Mouse (Mus musculus) NIH3T3 (cell line): Measurements from ENCODE around the gene Ctsh.
"Not testable (repeated sequence)": the region's sequence is repeated elsewhere in the genome, so short reads cannot be mapped to it uniquely, and the experiment has no call there.

Experiments
- DNase-seq: peaks from one replicate; pipeline ENCODE4 v3.0.0-alpha.2; 2012; ENCODE audit warnings: low read depth

The Ctsh gene

GRCm38 (mm10) chr9:90059828-90060573, 6.0 kb downstream of the Ctsh start:
- DNase-seq = no peak

- DNase-seq = no peak
These were observed 6.6 kb downstream of the Ctsh start for GRCm38 (mm10) chr9:90060574-90060875.

GRCm38 (mm10) chr9:90060932-90061331, 7.0 kb downstream of the Ctsh start:
- DNase-seq = not testable (repeated sequence)

DNA sequence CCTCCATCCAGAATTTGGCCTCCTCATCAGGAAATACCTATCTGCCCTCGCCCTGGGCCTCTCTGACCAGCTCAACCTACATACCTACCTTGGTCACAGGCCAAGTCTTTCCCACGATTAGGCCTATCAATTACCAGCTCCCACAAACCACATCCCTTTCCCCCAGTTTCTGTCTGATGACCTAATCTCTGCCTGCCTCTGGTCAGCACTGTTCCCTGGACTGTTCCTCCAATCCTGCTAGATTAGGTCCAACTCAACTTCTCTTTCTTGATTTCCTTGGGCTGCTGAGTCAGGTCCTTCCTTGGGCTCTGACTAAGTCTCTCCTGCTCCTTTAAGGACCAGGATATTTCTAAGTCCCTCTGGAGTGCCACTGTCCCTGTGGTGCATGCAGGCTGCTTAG, 13.4 kb downstream of the Ctsh start:
- DNase-seq = no peak

DNA sequence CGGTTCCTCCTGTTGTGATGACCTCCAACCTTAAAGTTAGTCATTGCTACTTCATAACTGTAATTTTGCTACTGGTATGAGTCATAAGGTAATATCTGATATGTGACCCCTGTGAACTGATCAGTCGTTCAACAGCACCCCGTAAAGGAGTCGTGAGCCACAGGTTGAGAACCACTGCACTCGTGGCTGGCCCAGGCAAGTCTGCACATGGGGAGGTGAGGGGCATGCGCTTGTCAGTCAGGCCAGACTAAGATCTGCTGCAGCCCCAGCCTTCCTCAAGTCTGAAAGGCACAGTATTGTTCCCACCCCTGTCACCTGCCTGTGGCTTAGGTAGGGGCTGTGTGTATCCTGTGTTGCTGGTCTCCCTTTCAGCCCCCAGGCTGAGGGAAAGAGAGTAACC, 14.8 kb downstream of the Ctsh start:
- DNase-seq = no peak

GRCm38 (mm10) chr9:90069485-90069884, 15.5 kb downstream of the Ctsh start:
- peak; percentile 17 for DNase-seq

GRCm38 (mm10) chr9:90070174-90070573, 16.2 kb downstream of the Ctsh start:
- no peak for DNase-seq

DNA sequence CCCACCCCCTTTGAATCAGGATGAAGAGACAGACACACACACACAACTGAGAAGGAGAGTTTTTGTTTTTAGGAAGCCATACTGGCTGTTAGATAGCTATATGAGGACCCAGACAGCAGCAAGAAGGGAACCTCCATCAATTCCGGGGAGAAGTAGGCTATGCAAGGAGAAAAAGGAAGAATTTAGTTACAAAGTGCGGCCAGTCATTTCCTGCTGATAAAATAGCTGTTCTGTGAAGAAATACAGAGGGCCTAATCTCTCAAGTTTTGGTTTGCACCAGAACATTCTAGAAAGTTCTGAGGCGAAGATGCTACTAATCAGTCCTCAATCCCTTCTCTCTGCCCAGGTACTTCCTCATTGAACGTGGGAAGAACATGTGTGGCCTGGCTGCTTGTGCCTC, 21.4 kb downstream of the Ctsh start:
- DNase-seq = no peak

DNA sequence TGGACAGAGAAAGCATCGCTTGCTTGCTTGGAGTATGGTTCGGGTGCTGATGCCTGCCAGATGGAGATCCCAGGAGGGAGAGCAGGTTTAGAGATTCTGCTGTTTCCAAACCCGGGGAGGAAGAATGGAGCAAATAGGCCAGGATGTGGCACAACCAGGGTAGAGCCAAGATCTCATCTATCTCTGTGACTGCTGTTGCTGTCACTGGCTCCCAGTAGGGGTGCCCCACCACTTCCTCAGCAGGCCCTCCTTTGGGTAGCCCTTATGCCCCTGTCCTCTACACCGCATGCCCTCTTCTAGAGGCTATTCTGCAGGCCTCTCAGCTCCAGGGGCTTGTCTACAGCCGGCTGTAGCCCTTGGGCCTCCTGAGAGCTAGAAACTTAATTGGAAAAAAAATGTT, 22.2 kb downstream of the Ctsh start:
- no peak for DNase-seq

- peak; percentile 67 for DNase-seq
These were observed 23.0 kb downstream of the Ctsh start for GRCm38 (mm10) chr9:90076849-90077461.

DNA sequence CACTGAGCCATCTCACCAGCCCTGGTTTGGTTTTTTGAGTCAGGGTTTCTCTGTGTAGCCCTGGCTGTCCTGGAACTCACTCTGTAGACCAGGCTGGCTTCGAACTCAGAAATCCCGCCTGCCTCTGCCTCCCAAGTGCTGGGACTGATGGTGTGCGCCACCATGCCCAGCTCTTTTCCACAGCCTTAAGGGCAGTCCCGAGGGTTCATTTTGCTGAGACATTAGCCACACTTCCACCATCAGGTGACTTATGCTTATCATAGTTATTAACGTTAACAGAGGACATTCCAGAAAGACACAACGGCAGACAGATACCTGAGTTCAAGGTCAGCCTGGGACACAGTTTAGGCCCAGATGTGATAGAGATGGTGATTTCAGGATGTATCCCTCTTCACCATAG, 28.0 kb downstream of the Ctsh start:
- DNase-seq = not testable (repeated sequence)

DNA sequence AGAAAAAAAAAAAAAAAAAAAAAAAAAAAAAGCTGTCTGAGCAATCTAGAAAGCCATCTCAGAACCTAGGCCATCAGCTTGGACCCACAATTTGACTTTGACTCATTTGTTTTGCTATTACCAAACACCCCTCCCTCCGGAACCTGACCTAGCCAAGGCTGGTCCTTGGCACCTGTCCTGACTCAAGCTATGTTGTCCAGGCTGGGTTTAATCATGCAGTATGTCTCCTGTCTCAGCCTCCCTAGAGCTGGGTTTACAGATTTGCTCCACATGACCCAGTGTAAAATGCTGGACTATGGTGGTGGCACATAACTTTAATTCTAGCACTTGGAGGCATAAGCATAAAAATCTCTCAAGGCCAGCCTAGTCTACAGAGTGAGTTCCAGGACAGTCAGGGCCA, 29.0 kb downstream of the Ctsh start:
- DNase-seq = no peak

GRCm38 (mm10) chr9:90084152-90084551, 30.2 kb downstream of the Ctsh start:
- no peak for DNase-seq

DNA sequence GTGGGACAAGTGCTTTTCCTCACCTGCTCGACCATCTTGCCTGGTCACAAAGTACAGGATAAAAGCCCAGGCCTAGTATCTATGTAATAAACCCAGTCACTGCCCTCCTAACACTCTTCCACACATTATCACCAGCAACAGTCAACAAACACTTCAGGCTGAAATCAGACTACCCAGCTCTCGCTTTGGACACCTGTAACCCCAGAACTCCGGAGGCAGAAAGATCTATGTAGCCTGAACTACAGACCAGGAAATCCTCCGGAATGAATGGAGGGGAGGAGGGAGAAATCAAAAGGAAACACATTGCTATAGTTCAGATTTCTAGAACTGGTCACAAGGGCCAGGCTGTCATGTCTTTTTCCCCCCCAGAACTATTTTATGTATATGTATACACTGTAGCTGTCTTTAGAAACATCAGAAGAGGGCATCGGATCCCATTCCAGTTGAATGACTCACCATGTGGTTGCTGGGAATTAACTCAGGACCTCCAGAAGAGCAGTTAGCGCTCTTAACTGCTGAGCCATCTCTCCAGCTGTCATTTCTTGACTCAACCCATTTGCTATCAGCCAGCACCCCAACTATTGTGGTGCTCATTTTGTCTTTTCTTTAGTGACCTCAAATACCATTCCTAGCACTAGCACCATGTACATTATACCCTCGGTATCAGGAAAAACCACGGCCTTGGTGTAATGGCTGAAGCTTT, 31.0 kb downstream of the Ctsh start:
- DNase-seq = peak; percentile 57

GRCm38 (mm10) chr9:90087906-90088485, 34.0 kb downstream of the Ctsh start:
- DNase-seq = no peak

GRCm38 (mm10) chr9:90089339-90090104, 35.6 kb downstream of the Ctsh start:
- no peak for DNase-seq

DNA sequence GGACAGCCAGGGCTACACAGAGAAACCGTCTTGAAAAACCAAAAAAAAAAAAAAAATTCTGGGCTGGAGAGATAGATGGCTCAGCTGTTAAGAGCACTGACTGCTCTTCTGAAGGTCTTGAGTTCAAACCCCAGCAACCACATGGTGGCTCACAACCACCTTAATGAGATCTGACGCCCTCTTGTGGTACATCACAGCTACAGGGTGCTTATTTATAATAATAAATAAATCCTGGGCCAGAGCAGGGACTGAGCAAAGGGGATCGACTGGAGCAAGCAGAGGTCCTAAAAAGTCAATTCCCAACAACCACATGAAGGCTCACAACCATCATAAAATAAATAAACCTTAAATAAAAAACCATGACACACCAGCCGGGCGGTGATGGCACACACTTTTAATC, 45.0 kb downstream of the Ctsh start:
- no peak for DNase-seq

DNA sequence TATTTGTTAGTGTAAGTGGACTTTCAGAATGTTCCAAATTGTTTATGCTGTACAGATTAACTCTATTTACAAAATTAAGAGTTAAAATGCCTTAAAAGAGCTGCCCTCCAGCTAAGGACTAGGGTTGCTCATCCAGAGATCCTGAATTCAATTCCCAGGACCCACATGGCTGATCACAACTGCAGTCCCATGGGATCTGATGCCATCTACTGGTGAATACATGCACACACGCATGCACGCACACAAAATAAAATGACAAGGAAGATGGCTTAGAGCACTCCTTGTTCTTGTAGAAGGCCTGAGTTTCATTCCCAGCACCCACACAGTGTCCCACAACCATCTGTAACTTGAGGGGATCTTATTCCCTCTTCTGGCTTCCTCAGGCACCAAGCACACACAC, 46.8 kb downstream of the Ctsh start:
- peak; percentile 47 for DNase-seq

DNA sequence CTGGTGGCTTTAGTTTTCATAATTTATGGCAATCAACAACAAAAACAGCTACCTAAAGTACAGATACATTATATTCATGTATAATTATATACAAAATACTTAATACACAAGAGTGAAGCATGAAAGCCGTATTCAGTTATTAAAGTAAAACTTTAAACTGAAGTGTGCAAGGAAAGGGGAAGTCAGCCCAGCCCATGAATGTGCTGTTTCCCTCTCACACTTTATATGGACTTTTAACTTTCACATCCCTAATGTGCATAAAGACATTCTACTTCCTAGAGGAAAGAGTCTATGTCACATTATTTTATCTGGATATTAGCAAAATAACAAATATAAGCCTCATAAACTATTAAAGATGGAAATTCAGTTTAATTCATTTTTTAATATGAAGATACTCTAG, 51.5 kb downstream of the Ctsh start:
- no peak for DNase-seq

DNA sequence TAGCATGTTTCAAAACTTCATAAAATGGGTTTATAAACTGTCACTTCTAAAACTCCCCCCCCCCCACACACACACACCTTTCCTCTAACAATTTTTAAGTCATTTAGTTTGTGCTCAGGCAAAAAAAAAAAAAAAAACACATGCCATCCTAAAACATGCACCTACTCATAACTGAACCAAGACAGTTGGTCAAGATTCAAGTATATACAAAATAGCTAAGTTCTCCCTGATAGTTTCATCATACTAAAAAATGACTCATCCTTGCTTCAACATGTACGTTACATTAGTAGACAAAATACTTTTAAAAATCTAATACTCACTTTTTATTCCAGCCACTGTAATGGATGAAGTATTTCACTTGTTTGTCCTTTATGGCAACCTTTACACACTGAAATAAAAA, 53.0 kb downstream of the Ctsh start:
- peak; percentile 24 for DNase-seq

GRCm38 (mm10) chr9:90108272-90108671, 54.3 kb downstream of the Ctsh start:
- no peak for DNase-seq

DNA sequence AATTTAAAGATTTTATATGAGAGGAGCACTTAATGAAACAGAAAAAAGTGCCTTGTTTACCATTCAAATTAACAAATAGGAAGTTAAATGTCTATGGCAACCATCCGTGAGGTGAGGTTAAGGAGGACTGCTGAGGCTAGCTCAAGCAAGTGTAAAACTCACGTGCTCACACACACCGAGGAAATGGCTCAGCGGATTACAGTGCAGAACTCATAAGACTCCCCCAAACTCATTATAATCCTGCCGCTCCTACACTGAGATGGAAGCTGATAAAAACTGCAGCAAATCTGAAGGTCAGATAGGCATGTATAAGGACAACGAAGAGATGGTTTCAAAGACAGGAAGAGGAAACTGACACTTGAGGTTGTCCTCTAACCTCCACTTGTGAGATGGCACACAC, 55.4 kb downstream of the Ctsh start:
- no peak for DNase-seq
